In the genomic region with DNA sequence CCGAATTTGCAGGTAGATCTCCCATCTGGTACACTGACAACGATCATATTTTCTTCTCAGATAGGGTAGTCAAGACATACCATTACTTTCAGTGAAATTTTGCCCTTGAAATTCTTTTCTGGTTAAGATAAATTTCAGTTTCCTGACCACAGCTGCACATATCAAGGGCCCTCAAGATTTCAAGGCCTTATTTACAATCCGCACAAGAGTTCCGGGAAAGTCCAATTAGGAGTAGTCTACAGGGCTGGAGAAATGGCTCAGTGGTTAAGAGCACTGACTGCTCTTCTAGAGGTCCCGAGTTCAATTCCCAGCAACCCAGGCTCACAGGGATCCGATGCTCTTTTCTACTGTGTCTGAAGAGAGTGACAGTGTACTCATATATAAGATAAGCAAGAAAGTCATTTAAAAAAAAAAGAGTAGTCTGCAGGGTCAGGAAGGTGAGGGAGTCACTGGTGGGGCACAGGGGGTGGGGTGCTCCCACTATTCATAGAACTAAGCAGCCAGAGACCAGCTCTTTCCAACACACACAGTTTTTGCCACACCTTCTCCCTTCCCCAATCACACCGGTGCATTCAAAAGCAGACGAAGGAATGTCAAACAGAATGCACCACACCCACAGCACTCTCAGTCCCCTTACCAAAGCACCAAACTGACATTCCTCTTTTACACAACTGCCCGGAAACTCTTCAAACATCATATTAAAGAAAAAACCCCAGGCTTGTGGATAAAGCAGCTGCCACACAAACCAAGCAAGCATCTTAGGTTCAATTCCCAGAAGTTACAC, we compare ENCODE assay signal across 39 mouse cellular contexts. TPM values are rescaled to one million over a fixed set of nuclear protein-coding genes. Genes with fewer than 3 reads are reported as not detected.
DNase-seq lines count a peak whose midpoint lies in the region; ATAC-seq and TF ChIP-seq lines count a peak whose summit lies in the region.
"Had no signal": no experiment of that assay in that cellular context is flagged by ENCODE, and none has a peak within 500 bp of the region (broad histone marks: within the 10 kb centered on the region; RNA-seq: fewer than 3 reads in every experiment).

No protein-coding gene starts in this region.

- peak; percentile 47 for DNase-seq in ES-E14 (ENCODE audit: low read depth, low spot score)
- DNase-seq in hindbrain, embryonic 10.5 days (ENCODE audit: low spot score) = no peak
- DNase-seq in kidney, postnatal 10 days = no peak
- DNase-seq: adrenal gland, postnatal 25 days; B cell, adult 2 months; cerebellum, adult 11-12 months; embryo, embryonic 11 days; gastrocnemius, adult 2 months; gastrocnemius, postnatal 36 days; heart, adult 18-20 months; heart, postnatal 36 days; kidney, postnatal 36 days; right cerebral cortex, postnatal 25 days; spleen, adult 18-20 months; thymus, postnatal 4 days had no signal

- H3K9ac ChIP-seq in ES-Bruce4 (ENCODE audit: low read depth, poor library complexity, severe bottlenecking) (peak overlapping the region; percentile 49), ES-E14 (ENCODE audit: insufficient read depth, low read depth, low read length, poor library complexity, severe bottlenecking) (peak overlapping the region; percentile 13; the same call in 1 of the 2 replicates)
- H3K9ac ChIP-seq in lung, embryonic 16.5 days (ENCODE audit: low read length) = no peak overlapping the region
- H3K9ac ChIP-seq in stomach, embryonic 16.5 days (ENCODE audit: low read length) = no peak overlapping the region
- H3K9ac ChIP-seq: embryonic facial prominence, embryonic 12.5 days; hindbrain, embryonic 13.5 days; kidney, embryonic 15.5 days; limb, embryonic 13.5 days had no signal

- ATAC-seq in lung, embryonic 16.5 days (ENCODE audit: low read depth) = no peak
- ATAC-seq in stomach, embryonic 16.5 days (ENCODE audit: insufficient read depth, low FRiP score) = no peak
- ATAC-seq: forebrain, embryonic 16.5 days; intestine, postnatal 0 days; midbrain, embryonic 16.5 days had no signal

- H3K4me2 ChIP-seq in lung, embryonic 16.5 days (ENCODE audit: low read depth, low read length) = no peak overlapping the region
- H3K4me2 ChIP-seq in stomach, embryonic 16.5 days (ENCODE audit: low read depth, low read length) = no peak overlapping the region
- H3K4me2 ChIP-seq: embryonic facial prominence, embryonic 12.5 days; heart, embryonic 11.5 days; hindbrain, embryonic 13.5 days; kidney, embryonic 15.5 days; limb, embryonic 13.5 days; liver, embryonic 11.5 days had no signal

- peaks cover 18% of the 10 kb centered on the region for H3K36me3 ChIP-seq in ES-Bruce4 (ENCODE audit: control insufficient read depth, insufficient read depth, low read length, poor library complexity, severe bottlenecking)
- H3K36me3 ChIP-seq in ES-E14 (ENCODE audit: control insufficient read depth, insufficient read depth, low read length, poor library complexity, severe bottlenecking) = peaks cover 36% of the 10 kb centered on the region
- peaks cover 28% of the 10 kb centered on the region for H3K36me3 ChIP-seq in lung, embryonic 16.5 days (ENCODE audit: control insufficient read depth, insufficient read depth, low read length)
- H3K36me3 ChIP-seq in stomach, embryonic 16.5 days (ENCODE audit: control insufficient read depth, insufficient read depth, low read length) = 0 out of 2 replicates have a peak, but pooled peaks cover 3% of the 10 kb centered on the region
- H3K36me3 ChIP-seq in hindbrain, embryonic 10.5 days = peaks cover 65% of the 10 kb centered on the region

- H3K4me3 ChIP-seq in ES-Bruce4 (ENCODE audit: low read depth, low read length) = no peak overlapping the region
- peak overlapping the region; percentile 31 to 45 for H3K4me3 ChIP-seq in ES-E14 (ENCODE audit: insufficient read depth in 1 of 2, low read depth in 1 of 2, low read length in 2 of 2, poor library complexity in 1 of 2, severe bottlenecking in 1 of 2)
- H3K4me3 ChIP-seq in lung, embryonic 16.5 days (ENCODE audit: low read length) = no peak overlapping the region
- no peak overlapping the region for H3K4me3 ChIP-seq in stomach, embryonic 16.5 days (replicated peaks; ENCODE audit: low read length)
- no peak overlapping the region for H3K4me3 ChIP-seq in hindbrain, embryonic 10.5 days
- H3K4me3 ChIP-seq: embryonic facial prominence, embryonic 12.5 days; gastrocnemius, adult 2 months; hindbrain, embryonic 13.5 days; kidney, embryonic 15.5 days; layer of hippocampus, adult 2 months; limb, embryonic 13.5 days; midbrain, embryonic 10.5 days had no signal

- H3K27ac ChIP-seq in ES-Bruce4 (ENCODE audit: insufficient read depth, low read length) = peak overlapping the region; percentile 91
- peak overlapping the region; percentile 45; the same call in 1 of the 2 replicates for H3K27ac ChIP-seq in ES-E14 (ENCODE audit: insufficient read depth, low read depth, low read length, poor library complexity, severe bottlenecking)
- H3K27ac ChIP-seq in lung, embryonic 16.5 days (ENCODE audit: low read length) = peak overlapping the region; percentile 72
- H3K27ac ChIP-seq in stomach, embryonic 16.5 days (ENCODE audit: low read length) = peak overlapping the region; percentile 46; the same call in 1 of the 2 replicates
- no peak overlapping the region for H3K27ac ChIP-seq in hindbrain, embryonic 10.5 days
- H3K27ac ChIP-seq: embryonic facial prominence, embryonic 12.5 days; gastrocnemius, adult 2 months; hindbrain, embryonic 13.5 days; kidney, embryonic 15.5 days; layer of hippocampus, adult 2 months; limb, embryonic 13.5 days; midbrain, embryonic 10.5 days had no signal

- H3K4me1 ChIP-seq in ES-Bruce4 (ENCODE audit: control insufficient read depth, insufficient read depth, low read length) (peaks cover 3% of the 10 kb centered on the region), ES-E14 (ENCODE audit: control insufficient read depth in 2 of 2, insufficient read depth in 2 of 2, low read length in 2 of 2, poor library complexity in 1 of 2) (peaks cover 3 to 18% of the 10 kb centered on the region in 2 experiments; a peak in 3 of 4 replicates)
- peaks cover 13% of the 10 kb centered on the region for H3K4me1 ChIP-seq in lung, embryonic 16.5 days (replicated peaks; ENCODE audit: control insufficient read depth, insufficient read depth, low read length)
- H3K4me1 ChIP-seq in stomach, embryonic 16.5 days (ENCODE audit: control insufficient read depth, insufficient read depth, low read length) = peaks cover 18% of the 10 kb centered on the region
- H3K4me1 ChIP-seq in hindbrain, embryonic 10.5 days (replicated peaks) = peaks cover 23% of the 10 kb centered on the region

- peak; percentile 77; the same call in 1 of the 2 replicates for TF ChIP-seq EP300 in ES-Bruce4 (IDR thresholded peaks at IDR 0.05; ENCODE audit: insufficient read depth, low read depth, low read length)

- 75% methylated on average over 9 of the region's 9 CpGs for WGBS in lung, embryonic 16.5 days
- 77% methylated on average over 9 of the region's 9 CpGs for WGBS in stomach, embryonic 16.5 days
- WGBS in hindbrain, embryonic 10.5 days = 96% methylated on average over 9 of the region's 9 CpGs

- in situ Hi-C loops in ES-E14 (cut with MboI; ENCODE audit: low sequenced_read_pairs in 2 of 2, unreplicated experiment in 2 of 2) = no loop called here

- TF ChIP-seq POLR2A in ES-Bruce4 (IDR thresholded peaks at IDR 0.05; ENCODE audit: insufficient read depth, low read length) = no peak

- H3K9me3 ChIP-seq in ES-Bruce4 (replicated peaks; ENCODE audit: control insufficient read depth, insufficient read depth, low read length, poor library complexity, severe bottlenecking) (no peaks in the 10 kb centered on the region), ES-E14 (ENCODE audit: control insufficient read depth, insufficient read depth, low read depth, low read length) (no peaks in the 10 kb centered on the region)
- H3K9me3 ChIP-seq in lung, embryonic 16.5 days (ENCODE audit: control insufficient read depth, low read length) = no peaks in the 10 kb centered on the region
- no peaks in the 10 kb centered on the region for H3K9me3 ChIP-seq in stomach, embryonic 16.5 days (replicated peaks; ENCODE audit: control insufficient read depth, low read length)
- H3K9me3 ChIP-seq in hindbrain, embryonic 10.5 days = no peaks in the 10 kb centered on the region
- H3K9me3 ChIP-seq: embryonic facial prominence, embryonic 12.5 days; hindbrain, embryonic 13.5 days; kidney, embryonic 15.5 days; limb, embryonic 13.5 days; midbrain, embryonic 10.5 days had no signal

- no peak for TF ChIP-seq CTCF in ES-Bruce4 (IDR thresholded peaks at IDR 0.05; ENCODE audit: low read depth, low read length)

- no peaks in the 10 kb centered on the region for H3K27me3 ChIP-seq in ES-Bruce4 (ENCODE audit: control insufficient read depth, insufficient read depth, low read length, poor library complexity, severe bottlenecking)
- H3K27me3 ChIP-seq in lung, embryonic 16.5 days (ENCODE audit: control insufficient read depth, insufficient read depth, low read depth, low read length) = no peaks in the 10 kb centered on the region
- H3K27me3 ChIP-seq in stomach, embryonic 16.5 days (ENCODE audit: control insufficient read depth, insufficient read depth, low read length) = no peaks in the 10 kb centered on the region
- H3K27me3 ChIP-seq in hindbrain, embryonic 10.5 days (ENCODE audit: insufficient read depth, poor library complexity, severe bottlenecking) = no peaks in the 10 kb centered on the region
- H3K27me3 ChIP-seq: embryonic facial prominence, embryonic 12.5 days; hindbrain, embryonic 13.5 days; kidney, embryonic 15.5 days; limb, embryonic 13.5 days had no signal

RNA-seq across cellular contexts. Expression of a gene that starts 0.9 kb away (rescaled TPM):
- 47.3 and 67.3 TPM in 2 replicates for polyA plus RNA-seq in ES-Bruce4 (2011; ENCODE audit: insufficient read depth, insufficient read length, low read depth, missing spikeins)
- not detected in 2 replicates for total RNA-seq in ES-E14 (2012; rRNA removed)
- polyA plus RNA-seq in lung, embryonic 16.5 days (2015; fragmentation: Nextera tagmentation; extraction: Ambion mirVana) = not detected in 2 replicates
- not detected in 2 replicates for polyA plus RNA-seq in stomach, embryonic 16.5 days (2015; fragmentation: Nextera tagmentation; extraction: Ambion mirVana)
- not detected in 2 replicates for polyA plus RNA-seq in hindbrain, embryonic 10.5 days (2016; fragmentation: Nextera tagmentation; extraction: Ambion mirVana)
- total RNA-seq: adrenal gland, postnatal 25 days; gastrocnemius, adult 2 months; gastrocnemius, postnatal 36 days; heart, adult 18-20 months; heart, postnatal 36 days; layer of hippocampus, adult 2 months; layer of hippocampus, postnatal 14 days; left cerebral cortex, adult 8-10 months; left cerebral cortex, postnatal 36 days had no signal
- polyA plus RNA-seq: embryonic facial prominence, embryonic 12.5 days; forebrain, embryonic 16.5 days; heart, embryonic 11.5 days; heart, embryonic 16.5 days; hindbrain, embryonic 13.5 days; intestine, postnatal 0 days; kidney, embryonic 15.5 days; limb, embryonic 13.5 days; liver, embryonic 11.5 days; liver, embryonic 16.5 days; midbrain, embryonic 10.5 days; midbrain, embryonic 16.5 days; neural tube, embryonic 11.5 days; testis, adult 2 months; thymus, postnatal 0 days had no signal

RNA-seq across cellular contexts. Expression of a gene that starts 3.3 kb away (rescaled TPM):
- 42.2 and 47.0 TPM in 2 replicates for polyA plus RNA-seq in ES-Bruce4 (2011; ENCODE audit: insufficient read depth, insufficient read length, low read depth, missing spikeins)
- 107 and 142 TPM in 2 replicates for total RNA-seq in ES-E14 (2012; rRNA removed)
- 18.3 and 21.1 TPM in 2 replicates for polyA plus RNA-seq in lung, embryonic 16.5 days (2015; fragmentation: Nextera tagmentation; extraction: Ambion mirVana)
- 10.9 and 12.4 TPM in 2 replicates for polyA plus RNA-seq in stomach, embryonic 16.5 days (2015; fragmentation: Nextera tagmentation; extraction: Ambion mirVana)
- polyA plus RNA-seq in hindbrain, embryonic 10.5 days (2016; fragmentation: Nextera tagmentation; extraction: Ambion mirVana) = 15.8 and 24.4 TPM in 2 replicates

RNA-seq across cellular contexts. Expression of a gene that starts 9.6 kb away (rescaled TPM):
- polyA plus RNA-seq in ES-Bruce4 (2011; ENCODE audit: insufficient read depth, insufficient read length, low read depth, missing spikeins) = not detected in 2 replicates
- 0.32 and 0.36 TPM in 2 replicates for total RNA-seq in ES-E14 (2012; rRNA removed)
- polyA plus RNA-seq in lung, embryonic 16.5 days (2015; fragmentation: Nextera tagmentation; extraction: Ambion mirVana) = 3.6 and 4.6 TPM in 2 replicates
- polyA plus RNA-seq in stomach, embryonic 16.5 days (2015; fragmentation: Nextera tagmentation; extraction: Ambion mirVana) = 0.25 TPM in 1 of 2 replicates, not detected in the other
- not detected in 2 replicates for polyA plus RNA-seq in hindbrain, embryonic 10.5 days (2016; fragmentation: Nextera tagmentation; extraction: Ambion mirVana)
- total RNA-seq: adrenal gland, postnatal 25 days; layer of hippocampus, adult 2 months; layer of hippocampus, postnatal 14 days; left cerebral cortex, adult 8-10 months; left cerebral cortex, postnatal 36 days; megakaryocyte progenitor cell, adult 5-6 weeks; neutrophil, adult 5-6 weeks had no signal
- polyA plus RNA-seq: embryonic facial prominence, embryonic 12.5 days; forebrain, embryonic 16.5 days; heart, embryonic 11.5 days; hindbrain, embryonic 13.5 days; intestine, postnatal 0 days; kidney, embryonic 15.5 days; limb, embryonic 13.5 days; liver, embryonic 11.5 days; liver, embryonic 16.5 days; midbrain, embryonic 10.5 days; midbrain, embryonic 16.5 days; neural tube, embryonic 11.5 days had no signal

RNA-seq across cellular contexts. Expression of a gene that starts 29.4 kb away (rescaled TPM):
- polyA plus RNA-seq in ES-Bruce4 (2011; ENCODE audit: insufficient read depth, insufficient read length, low read depth, missing spikeins) = 59.1 and 66.6 TPM in 2 replicates
- 94.6 and 110 TPM in 2 replicates for total RNA-seq in ES-E14 (2012; rRNA removed)
- 49.4 and 56.4 TPM in 2 replicates for polyA plus RNA-seq in lung, embryonic 16.5 days (2015; fragmentation: Nextera tagmentation; extraction: Ambion mirVana)
- 38.3 and 49.3 TPM in 2 replicates for polyA plus RNA-seq in stomach, embryonic 16.5 days (2015; fragmentation: Nextera tagmentation; extraction: Ambion mirVana)
- polyA plus RNA-seq in hindbrain, embryonic 10.5 days (2016; fragmentation: Nextera tagmentation; extraction: Ambion mirVana) = 72.0 and 74.4 TPM in 2 replicates

RNA-seq across cellular contexts. Expression of a gene that starts 29.6 kb away (rescaled TPM):
- 4.1 and 5.6 TPM in 2 replicates for polyA plus RNA-seq in ES-Bruce4 (2011; ENCODE audit: insufficient read depth, insufficient read length, low read depth, missing spikeins)
- total RNA-seq in ES-E14 (2012; rRNA removed) = 3.6 and 4.6 TPM in 2 replicates
- 6.4 and 7.2 TPM in 2 replicates for polyA plus RNA-seq in lung, embryonic 16.5 days (2015; fragmentation: Nextera tagmentation; extraction: Ambion mirVana)
- polyA plus RNA-seq in stomach, embryonic 16.5 days (2015; fragmentation: Nextera tagmentation; extraction: Ambion mirVana) = 5.6 and 6.1 TPM in 2 replicates
- 8.7 and 10.1 TPM in 2 replicates for polyA plus RNA-seq in hindbrain, embryonic 10.5 days (2016; fragmentation: Nextera tagmentation; extraction: Ambion mirVana)

Comparison
In these comparisons a context has a peak if more than half of its experiments do, and no peak if none do; other contexts are left out.
1. H3K4me3 ChIP-seq: peak in ES-E14 (2 of 2); none in ES-Bruce4 (single experiment), lung, embryonic 16.5 days (single experiment), stomach, embryonic 16.5 days (single experiment) and hindbrain, embryonic 10.5 days (single experiment).
2. H3K9ac ChIP-seq: peak in ES-Bruce4 (single experiment) and ES-E14 (single experiment); none in lung, embryonic 16.5 days (single experiment) and stomach, embryonic 16.5 days (single experiment).
3. RNA of a gene that starts 0.9 kb away (polyA plus RNA-seq): 47.3 to 67.3 TPM in ES-Bruce4; not detected in lung, embryonic 16.5 days, not detected in stomach, embryonic 16.5 days and not detected in hindbrain, embryonic 10.5 days; every median in the first group is over 10 times any median in the second.